Mouse (Mus musculus): ENCODE results near the gene Gm4778.
"Not testable (repeated sequence)": the region's sequence is repeated elsewhere in the genome, so short reads cannot be mapped to it uniquely, and the experiment has no call there.

Gm4778 gene

DNA sequence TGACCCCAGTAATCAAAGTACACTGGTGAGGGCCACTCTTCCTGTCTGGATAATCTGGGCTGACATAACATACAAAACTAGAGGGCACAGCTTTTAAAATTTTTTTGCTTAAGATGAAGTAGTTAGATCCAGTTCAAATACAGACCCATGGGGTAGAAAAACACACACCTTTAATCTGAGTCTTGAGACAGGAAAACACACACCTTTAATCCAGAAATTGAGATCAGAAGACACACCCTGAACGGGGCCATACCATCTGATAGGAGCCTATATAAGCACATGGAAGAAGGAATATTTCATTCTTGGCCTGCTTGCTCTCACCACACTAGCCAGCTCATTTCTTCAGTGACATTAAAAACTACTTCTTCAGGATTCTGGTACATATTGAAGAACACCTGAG, at the start of gene Gm4778:
Gene Gm4778 (plus strand): TSS at position 301 of the 400 bp plus-strand sequence.
- not testable (repeated sequence) for DNase-seq

GRCm38 (mm10) chr3:94260598-94260997, 3.2 kb upstream of the Gm4778 start:
- no peak for DNase-seq

- no peak for DNase-seq
These were observed 12.2 kb downstream of the Gm4778 start for GRCm38 (mm10) chr3:94275991-94276390.

- no peak for DNase-seq
These were observed 41.6 kb downstream of the Gm4778 start for GRCm38 (mm10) chr3:94305457-94305856.

- no peak for DNase-seq
These were observed 43.1 kb downstream of the Gm4778 start for GRCm38 (mm10) chr3:94306975-94307374.

DNA sequence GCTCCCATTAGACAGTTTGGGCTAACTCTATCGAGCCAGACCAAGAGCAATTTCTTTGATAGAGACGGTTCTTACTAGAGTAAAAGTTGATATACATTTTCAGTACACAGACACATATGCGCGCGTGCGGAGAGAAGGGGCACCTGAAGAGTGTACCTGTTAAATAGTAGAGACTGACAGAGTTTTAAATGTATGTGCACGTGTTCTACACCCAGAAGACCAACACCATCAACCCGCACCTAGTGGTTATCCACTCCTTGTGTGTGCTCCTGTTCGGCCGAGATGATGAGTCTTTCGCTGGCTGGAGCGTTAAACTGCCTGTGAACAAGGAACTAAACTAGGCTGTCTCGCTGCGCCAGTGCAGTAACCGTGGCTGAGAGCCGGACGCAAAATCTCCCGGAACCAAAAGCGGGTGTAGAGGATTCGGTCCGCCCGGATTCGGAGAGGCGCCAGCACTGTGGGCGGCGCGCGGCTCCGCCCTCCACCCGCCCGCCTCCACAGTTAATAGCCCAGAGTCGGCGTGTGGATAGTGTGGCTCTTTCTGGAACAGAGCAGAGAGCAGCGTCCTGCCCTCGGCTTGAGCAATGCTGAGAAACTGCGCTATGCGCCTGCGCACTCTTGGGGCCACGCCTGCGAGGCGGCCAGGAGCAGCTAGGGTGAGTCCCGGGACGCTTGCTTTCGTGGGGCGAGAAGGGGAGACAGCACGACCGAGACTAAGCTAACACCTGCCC, 46.0 kb downstream of the Gm4778 start, which contains the start of gene Them4:
Gene Them4 (plus strand): TSS at position 457 of the 731 bp plus-strand sequence.
- DNase-seq: peak; percentile 84 to 85

- no peak for DNase-seq
These were observed 46.7 kb downstream of the Gm4778 start for GRCm38 (mm10) chr3:94310491-94310890.

- DNase-seq: no peak
These were observed 47.1 kb downstream of the Gm4778 start for GRCm38 (mm10) chr3:94310911-94311310.

- DNase-seq: no peak
These were observed 47.5 kb downstream of the Gm4778 start for GRCm38 (mm10) chr3:94311376-94311775.
